Mouse (Mus musculus): ENCODE measurements around the gene Slc48a1. TPM values are rescaled to one million over a fixed set of nuclear protein-coding genes. Genes with fewer than 3 reads are reported as not detected.

Gene Slc48a1
- total RNA-seq, 2 experiments from 2014 or later = 114 to 139 TPM

- DNase-seq (ENCODE audit: low spot score in 2 of 2) = no peak
Observed at GRCm38 (mm10) chr15:97839473-97839872, 61.2 kb downstream of the Slc48a1 start.

- peak in 1 of 2 experiments; percentile 51 for DNase-seq (ENCODE audit: low spot score in 2 of 2)
Observed at GRCm38 (mm10) chr15:97839991-97840455, 61.7 kb downstream of the Slc48a1 start.

GRCm38 (mm10) chr15:97840781-97841180 is 62.5 kb downstream of the Slc48a1 start:
- DNase-seq (ENCODE audit: low spot score in 2 of 2) = no peak

GRCm38 (mm10) chr15:97841383-97841782 is 63.1 kb downstream of the Slc48a1 start:
- DNase-seq (ENCODE audit: low spot score in 2 of 2) = no peak

GRCm38 (mm10) chr15:97842058-97842457 is 63.7 kb downstream of the Slc48a1 start:
- DNase-seq (ENCODE audit: low spot score in 2 of 2) = no peak

Other genes starting within 250 kb of the Slc48a1 start
- gene Rpap3, start 72.7 kb upstream of the Slc48a1 start, total RNA-seq (2021) = 10 to 100 TPM; 14.7 to 16.2 TPM
- gene Endou, start 47.2 kb upstream of the Slc48a1 start, total RNA-seq (2021) = 1 to 10 TPM in 1 of 2 experiments, under 1 TPM in 1; 0.30 to 1.2 TPM
- 10 to 100 TPM; 13.2 to 25.2 TPM for gene Rapgef3, start 10.5 kb upstream of the Slc48a1 start, total RNA-seq (2021)
- 10 to 100 TPM; 29.7 to 55.2 TPM for gene Hdac7, start 66.0 kb downstream of the Slc48a1 start, total RNA-seq (2021)
- 10 to 100 TPM in 1 of 2 experiments, 1 to 10 TPM in 1; 6.3 to 21.2 TPM for gene Vdr, start 132.1 kb downstream of the Slc48a1 start, total RNA-seq (2021)
- 10 to 100 TPM; 58.7 to 65.1 TPM for gene Tmem106c, start 185.7 kb downstream of the Slc48a1 start, total RNA-seq (2021)
- not detected for gene Col2a1, start 226.2 kb downstream of the Slc48a1 start, total RNA-seq (2021)